Mouse (Mus musculus) regulatory T cell (primary cell): Measurements from ENCODE around the gene Ppil3.

Source experiments
- in situ Hi-C: fragments of 300-600 bp; cut with MboI, MseI; formaldehyde crosslinking; loops from one replicate; pipeline ENCODE4 v1.15.1; 2025; ENCODE audit warnings: high pct_unique_total_duplicates

Gene Ppil3

GRCm38 (mm10) chr1:58445143-58445722 lies at the start of gene Ppil3, which contains the start of gene Nif3l1:
Gene Ppil3 (minus strand): TSS chr1:58445486.
Gene Nif3l1 (plus strand): TSS chr1:58445151.
- in situ Hi-C loops = no loop called here

- in situ Hi-C loops = no loop called here
Observed at GRCm38 (mm10) chr1:58482647-58483046, 37.4 kb upstream of the Ppil3 start.

GRCm38 (mm10) chr1:58475662-58476061 lies 30.4 kb upstream of the Ppil3 start:
- in situ Hi-C loops = no loop called here

- in situ Hi-C loops = no loop called here
Observed at GRCm38 (mm10) chr1:58465561-58465960, 20.3 kb upstream of the Ppil3 start.

- in situ Hi-C loops = no loop called here
Observed at GRCm38 (mm10) chr1:58465042-58465441, 19.8 kb upstream of the Ppil3 start.

GRCm38 (mm10) chr1:58463935-58464334 lies 18.6 kb upstream of the Ppil3 start:
- in situ Hi-C loops = no loop called here

- in situ Hi-C loops = no loop called here
Observed at GRCm38 (mm10) chr1:58460566-58460965, 15.3 kb upstream of the Ppil3 start.

GRCm38 (mm10) chr1:58458867-58459266 lies 13.6 kb upstream of the Ppil3 start:
- in situ Hi-C loops = no loop called here

GRCm38 (mm10) chr1:58458175-58458574 lies 12.9 kb upstream of the Ppil3 start:
- in situ Hi-C loops = no loop called here

- in situ Hi-C loops = no loop called here
Observed at GRCm38 (mm10) chr1:58454316-58454715, 9.0 kb upstream of the Ppil3 start.

GRCm38 (mm10) chr1:58448396-58448795 lies 3.1 kb upstream of the Ppil3 start:
- in situ Hi-C loops = no loop called here

- in situ Hi-C loops = no loop called here
Observed at GRCm38 (mm10) chr1:58447766-58448165, 2.5 kb upstream of the Ppil3 start.

GRCm38 (mm10) chr1:58445861-58446260 lies 575 bp upstream of the Ppil3 start:
- in situ Hi-C loops = no loop called here

GRCm38 (mm10) chr1:58444691-58445090 lies 595 bp downstream of the Ppil3 start:
- in situ Hi-C loops = no loop called here

GRCm38 (mm10) chr1:58424551-58424950 lies 20.7 kb downstream of the Ppil3 start:
- in situ Hi-C loops = loop anchor here (10.0 kb wide), 1 partner anchor 1250 kb away; the partner anchor contains the start of gene Sumo1

- in situ Hi-C loops = loop anchor here (10.0 kb wide), 1 partner anchor 1251 kb away; the partner anchor contains the start of gene Sumo1
Observed at GRCm38 (mm10) chr1:58423371-58424248, 21.7 kb downstream of the Ppil3 start, which contains the start of gene Clk1. Gene Clk1 (minus strand): TSS chr1:58424066.

GRCm38 (mm10) chr1:58422879-58423278 lies 22.4 kb downstream of the Ppil3 start:
- in situ Hi-C loops = loop anchor here (10.0 kb wide), 1 partner anchor 1252 kb away; the partner anchor contains the start of gene Sumo1

- in situ Hi-C loops = loop anchor here (10.0 kb wide), 1 partner anchor 1254 kb away; the partner anchor contains the start of gene Sumo1
Observed at GRCm38 (mm10) chr1:58420961-58421360, 24.3 kb downstream of the Ppil3 start.

GRCm38 (mm10) chr1:58420032-58420431 lies 25.3 kb downstream of the Ppil3 start:
- in situ Hi-C loops = loop anchor here (10.0 kb wide), 1 partner anchor 1255 kb away; the partner anchor contains the start of gene Sumo1

- in situ Hi-C loops = no loop called here
Observed at GRCm38 (mm10) chr1:58416048-58416447, 29.2 kb downstream of the Ppil3 start.

- in situ Hi-C loops = no loop called here
Observed at GRCm38 (mm10) chr1:58415442-58415841, 29.8 kb downstream of the Ppil3 start.

- in situ Hi-C loops = no loop called here
Observed at GRCm38 (mm10) chr1:58410776-58411175, 34.5 kb downstream of the Ppil3 start.
